Mouse (Mus musculus) lung, postnatal 10 days (tissue): ENCODE data around the gene Toe1.

Experiments
- DNase-seq: peaks from one replicate; pipeline ENCODE4 v3.0.0; 2021

Toe1 gene

GRCm38 (mm10) chr4:116788956-116789355 is 18.5 kb downstream of the Toe1 start:
- DNase-seq, result peak; percentile 90

GRCm38 (mm10) chr4:116787985-116788760 is 19.3 kb downstream of the Toe1 start:
- DNase-seq, result peak; percentile 37

GRCm38 (mm10) chr4:116786587-116786986 is 20.9 kb downstream of the Toe1 start:
- DNase-seq, result no peak

- DNase-seq, result no peak
These were observed 25.3 kb downstream of the Toe1 start for GRCm38 (mm10) chr4:116782171-116782570.

GRCm38 (mm10) chr4:116781366-116781765 is 26.1 kb downstream of the Toe1 start:
- DNase-seq, result no peak

GRCm38 (mm10) chr4:116780541-116780940 is 26.9 kb downstream of the Toe1 start:
- DNase-seq, result no peak

- DNase-seq, result no peak
These were observed 30.4 kb downstream of the Toe1 start for GRCm38 (mm10) chr4:116777079-116777478.

GRCm38 (mm10) chr4:116776391-116776790 is 31.0 kb downstream of the Toe1 start:
- DNase-seq, result no peak

GRCm38 (mm10) chr4:116769060-116769459 is 38.4 kb downstream of the Toe1 start:
- no peak for DNase-seq

- no peak for DNase-seq
These were observed 38.9 kb downstream of the Toe1 start for GRCm38 (mm10) chr4:116768510-116768909.

- no peak for DNase-seq
These were observed 43.4 kb downstream of the Toe1 start for GRCm38 (mm10) chr4:116764001-116764400.

GRCm38 (mm10) chr4:116761914-116762313 is 45.5 kb downstream of the Toe1 start:
- no peak for DNase-seq

GRCm38 (mm10) chr4:116749750-116750149 is 57.7 kb downstream of the Toe1 start:
- no peak for DNase-seq
